Mouse (Mus musculus) liver, postnatal 0 days (tissue): Measurements from ENCODE around the gene Fam76b.
A peak's percentile ranks its signal among the peaks of the same experiment; 100 is the strongest.

Experiments
- CTCF ChIP-seq: sonication (generic); IDR thresholded peaks from 2 replicates; pipeline ENCODE4 v1.5.1; 2016; ENCODE audit warnings: antibody characterized with exemption, low read depth
- EP300 ChIP-seq: IDR thresholded peaks from 2 replicates; pipeline ENCODE4 v1.6.1; 2016; ENCODE audit warnings: antibody characterized with exemption, low read depth, mild to moderate bottlenecking

- TF ChIP-seq CTCF (peak; percentile 93), EP300 (no peak)
These were observed 62.1 kb downstream of the Fam76b start for GRCm38 (mm10) chr9:13889657-13890056.
